Mouse (Mus musculus) macrophage (primary cell): ENCODE results near the gene Mknk2. TPM values are rescaled to one million over a fixed set of nuclear protein-coding genes. Genes with fewer than 3 reads are reported as not detected.

Experiments
- H3K27ac ChIP-seq: fragments of 350-480 bp; formaldehyde crosslinking; 2 replicates; pipeline ENCODE4 v1.9.0; 2021
- H3K36me3 ChIP-seq: fragments of 350-480 bp; formaldehyde crosslinking; 2 replicates; pipeline ENCODE4 v1.9.0; 2021; ENCODE audit errors: inconsistent target
- H3K4me3 ChIP-seq: fragments of 350-480 bp; formaldehyde crosslinking; 2 replicates; pipeline ENCODE4 v1.9.0; 2021; ENCODE audit errors: inconsistent target
- H3K79me2 ChIP-seq: fragments of 350-480 bp; formaldehyde crosslinking; 2 replicates; pipeline ENCODE4 v1.9.0; 2021; ENCODE audit errors: inconsistent target
- WGBS: methylation state at CpG from one replicate; pipeline ENCODE4 v1.1.7; 2026; ENCODE audit warnings: inconsistent platforms; ENCODE audit not compliant: missing documents; 5-methylcytosine and 5-hydroxymethylcytosine counted together
- polyA plus RNA-seq: library from polyadenylated mRNA; stranded (reverse); fragments of 250-400 nt; gene quantifications from 3 replicates; pipeline ENCODE4 v1.2.4, GENCODE M21; 2018; ENCODE audit warnings: inconsistent platforms

Mknk2 gene
- polyA plus RNA-seq, 1 experiment from 2014 or later: 82.8 TPM

DNA sequence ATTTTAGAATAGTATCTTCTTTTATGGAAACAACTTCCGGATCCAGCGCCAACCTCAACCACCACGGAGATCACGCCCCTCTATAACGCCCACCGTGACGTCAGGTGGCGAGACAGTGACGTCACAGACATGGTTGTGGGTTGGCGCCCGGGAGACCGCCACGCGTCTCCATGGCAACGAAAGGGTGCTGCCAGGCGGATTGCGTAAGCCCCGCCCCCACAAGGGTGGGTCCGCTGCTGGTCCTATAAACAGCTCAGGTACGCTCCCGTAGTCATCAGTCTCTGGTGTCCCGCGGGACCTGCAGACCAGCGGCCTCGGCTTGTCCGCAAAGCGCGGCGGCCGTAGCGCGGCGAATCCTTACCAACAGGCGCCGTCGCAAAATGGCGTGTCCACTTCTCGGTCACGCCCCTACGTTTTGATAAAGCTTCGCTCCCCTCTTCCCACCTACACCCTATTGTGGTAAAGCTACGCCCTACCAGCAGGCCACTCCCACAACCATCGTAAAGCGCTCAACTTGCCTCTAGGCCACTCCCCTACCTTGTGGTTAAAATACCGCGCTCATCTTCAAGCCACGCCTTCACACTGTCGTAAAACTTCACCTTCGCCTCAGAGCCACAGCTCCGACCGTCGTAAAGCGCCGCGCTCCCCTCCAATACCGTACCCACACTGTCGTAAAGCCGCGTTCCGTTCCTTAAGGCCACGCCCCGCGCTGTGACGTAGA is 55.8 kb downstream of the Mknk2 start:
- peak overlapping the region; percentile 79 for H3K27ac ChIP-seq
- under 1% methylated on average over 64 of the region's 64 CpGs for WGBS
- peaks cover 43% of the 10 kb centered on the region for H3K79me2 ChIP-seq
- H3K36me3 ChIP-seq: no peaks in the 10 kb centered on the region
- peak overlapping the region; percentile 42 for H3K4me3 ChIP-seq

DNA sequence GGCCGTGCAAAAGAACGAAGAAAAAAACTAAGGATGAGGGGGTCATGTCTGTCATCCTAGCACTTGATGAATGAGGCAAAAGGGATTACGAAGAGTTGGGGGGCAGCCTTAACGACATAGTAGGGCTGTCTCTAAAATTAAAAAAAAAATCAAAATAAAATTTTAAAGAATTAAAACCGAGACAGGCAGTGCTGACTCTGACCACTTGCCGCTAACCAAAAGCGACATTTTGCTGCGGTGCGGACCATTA is 56.3 kb downstream of the Mknk2 start:
- H3K27ac ChIP-seq: peak overlapping the region; percentile 79
- H3K79me2 ChIP-seq: peaks cover 38% of the 10 kb centered on the region
- WGBS: 0% methylated on average over 7 of the region's 9 CpGs
- no peaks in the 10 kb centered on the region for H3K36me3 ChIP-seq
- peak overlapping the region; percentile 42 for H3K4me3 ChIP-seq

DNA sequence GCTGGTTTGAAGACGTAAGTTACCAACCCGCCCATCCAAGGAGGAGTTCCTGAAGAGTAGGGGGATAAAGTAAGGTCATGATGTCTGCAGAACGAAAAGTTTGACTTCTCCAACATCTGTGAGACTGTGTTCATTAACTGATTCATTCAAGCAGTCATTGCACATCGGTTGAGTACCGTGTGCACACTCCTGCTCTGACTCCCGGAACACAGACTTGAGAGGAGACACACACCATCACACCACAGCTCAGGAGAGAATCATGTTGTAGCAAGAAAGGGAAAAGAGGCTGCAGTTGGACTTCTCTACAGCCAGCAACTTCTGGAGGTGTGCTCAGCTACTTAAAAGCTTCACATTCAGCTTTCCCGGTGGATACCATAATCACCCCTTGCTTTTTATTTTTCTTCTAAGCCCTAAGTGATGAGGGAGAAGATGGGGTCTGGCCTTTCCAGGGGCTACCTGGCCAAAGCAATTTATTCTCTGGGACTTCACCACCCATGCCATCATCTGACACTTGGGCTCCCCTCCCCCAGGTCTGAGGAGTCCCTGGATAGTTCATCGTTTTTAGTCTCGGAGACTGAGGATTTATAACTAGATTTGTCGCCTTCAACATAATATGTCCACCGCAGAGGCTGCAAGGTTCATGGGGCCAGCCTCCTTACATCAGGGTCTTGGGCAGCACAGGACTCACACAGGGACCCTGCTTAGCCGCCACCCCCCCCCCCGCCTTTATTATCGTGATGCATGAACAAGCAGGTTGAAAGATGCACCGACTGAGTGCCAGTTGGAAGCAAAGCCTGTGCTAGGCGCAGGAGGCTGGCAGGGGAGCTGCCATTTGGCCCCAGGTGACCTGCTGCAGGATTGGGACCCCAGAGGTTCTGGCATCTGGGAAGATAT is 56.9 kb downstream of the Mknk2 start:
- H3K4me3 ChIP-seq: peak overlapping the region; percentile 42
- peak overlapping the region; percentile 79 for H3K27ac ChIP-seq
- 70% methylated on average over 16 of the region's 16 CpGs for WGBS
- peaks cover 33% of the 10 kb centered on the region for H3K79me2 ChIP-seq
- no peaks in the 10 kb centered on the region for H3K36me3 ChIP-seq

DNA sequence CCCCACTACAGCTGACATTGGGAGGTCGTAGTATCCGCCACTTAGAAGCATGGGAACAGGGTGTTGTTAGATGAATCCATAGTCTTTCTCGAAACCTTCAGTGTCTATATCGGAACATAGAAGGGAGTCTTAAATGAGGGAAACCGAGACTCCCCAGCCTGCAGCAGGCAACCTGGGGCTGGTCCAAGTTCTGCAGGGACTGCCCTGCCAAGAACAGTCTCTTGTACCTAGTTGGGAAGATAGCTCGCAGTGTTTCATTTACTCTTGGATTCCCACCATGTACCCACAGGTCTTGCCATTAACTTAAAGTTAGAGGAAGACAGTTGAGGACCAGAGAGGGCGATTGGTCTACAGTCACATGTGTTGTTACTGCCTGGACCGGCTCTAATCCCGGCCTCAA is 57.5 kb downstream of the Mknk2 start:
- WGBS: 95% methylated on average over 9 of the region's 9 CpGs
- Histone ChIP-seq H3K36me3 (peaks cover 1% of the 10 kb centered on the region; the same call in 1 of the 2 replicates), H3K79me2 (peaks cover 26% of the 10 kb centered on the region), H3K4me3 (no peak overlapping the region), H3K27ac (no peak overlapping the region)

DNA sequence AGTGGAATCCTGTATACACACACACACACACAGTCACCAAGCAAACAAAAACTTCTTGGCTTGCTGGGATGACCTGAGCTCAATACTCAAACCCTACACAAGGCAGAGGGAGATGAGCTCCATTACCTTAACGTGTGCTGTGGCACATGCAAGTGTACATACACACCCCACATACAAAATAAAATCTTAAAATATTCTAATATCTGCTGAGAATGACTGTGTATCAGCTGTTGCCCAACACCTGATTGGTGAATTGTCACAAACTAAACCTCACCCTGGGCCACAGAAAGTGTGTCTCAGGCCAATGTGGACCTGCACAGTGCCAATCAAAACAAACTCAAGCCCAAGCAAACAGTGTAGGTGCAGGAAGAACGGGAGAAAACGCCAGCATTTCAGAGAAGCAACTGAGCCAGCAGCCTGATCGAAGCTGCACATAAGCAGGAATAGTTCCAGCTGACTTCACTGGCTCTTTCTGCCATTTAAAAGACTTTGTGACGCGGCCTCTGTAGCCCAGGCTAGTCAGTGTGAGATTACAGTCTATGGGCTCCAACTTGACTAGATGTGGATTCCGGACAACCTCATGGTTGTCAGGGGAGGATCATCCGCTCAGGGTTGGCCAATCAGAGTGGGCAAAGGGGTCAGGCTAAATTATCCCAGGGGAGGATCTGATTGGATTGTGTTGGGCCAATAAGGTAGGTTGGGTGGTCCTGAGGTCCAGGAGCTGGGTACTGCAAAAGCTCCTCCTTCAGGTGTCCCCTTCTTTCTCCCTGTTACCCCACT is 58.3 kb downstream of the Mknk2 start:
- 93% methylated on average over 8 of the region's 8 CpGs for WGBS
- Histone ChIP-seq H3K27ac (no peak overlapping the region), H3K4me3 (no peak overlapping the region), H3K79me2 (peaks cover 19% of the 10 kb centered on the region), H3K36me3 (peaks cover 8% of the 10 kb centered on the region)

DNA sequence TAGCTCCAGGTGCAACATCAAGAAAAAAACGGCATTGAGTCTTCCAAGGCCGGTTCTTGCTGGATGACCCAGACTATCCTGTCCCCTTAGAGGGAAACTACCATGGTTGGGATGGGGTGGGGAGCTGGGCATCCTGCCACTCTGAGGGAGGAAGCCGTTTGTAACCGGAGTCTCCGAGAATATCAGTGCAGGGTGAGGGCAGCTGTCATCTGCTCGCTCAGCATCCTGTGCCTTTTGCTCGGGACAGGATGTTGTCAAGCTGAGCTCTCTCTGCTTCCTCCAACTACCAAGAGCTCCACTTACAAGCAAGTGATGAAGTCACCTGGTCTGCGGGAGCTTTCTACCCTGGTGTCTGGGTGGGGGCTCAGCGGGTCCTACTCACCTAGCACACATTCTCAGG is 59.7 kb downstream of the Mknk2 start:
- H3K36me3 ChIP-seq: peaks cover 15% of the 10 kb centered on the region
- peaks cover 4% of the 10 kb centered on the region for H3K79me2 ChIP-seq
- H3K27ac ChIP-seq: no peak overlapping the region
- H3K4me3 ChIP-seq: no peak overlapping the region
- WGBS: 22% methylated on average over 9 of the region's 9 CpGs

Other genes with a start within 250 kb of the Mknk2 start
- 9.2 to 21.5 TPM (median 17.0 TPM) in 3 replicates for gene Tcf3, start 244.5 kb downstream of the Mknk2 start, polyA plus RNA-seq
- gene Onecut3, start 183.3 kb downstream of the Mknk2 start, polyA plus RNA-seq: not detected in 3 replicates
- 0.05 TPM in 1 of 3 replicates, not detected in the others for gene Atp8b3, start 139.0 kb downstream of the Mknk2 start, polyA plus RNA-seq
- 14.2 to 19.1 TPM (median 18.5 TPM) in 3 replicates for gene Rexo1, start 116.6 kb downstream of the Mknk2 start, polyA plus RNA-seq
- gene Klf16, start 100.8 kb downstream of the Mknk2 start, polyA plus RNA-seq: 3.4 to 12.6 TPM (median 6.0 TPM) in 3 replicates
- gene Abhd17a, start 87.8 kb downstream of the Mknk2 start, polyA plus RNA-seq: 11.7 to 58.2 TPM (median 51.7 TPM) in 3 replicates
- 34.4 to 66.1 TPM (median 53.0 TPM) in 3 replicates for gene Scamp4, start 75.2 kb downstream of the Mknk2 start, polyA plus RNA-seq
- gene Adat3, start 75.2 kb downstream of the Mknk2 start, polyA plus RNA-seq: 0.60 to 3.8 TPM (median 2.4 TPM) in 3 replicates
- gene Gm49322, start 72.1 kb downstream of the Mknk2 start, polyA plus RNA-seq: 0.44 to 1.1 TPM in 2 of 3 replicates, not detected in the other
- 66.6 to 78.0 TPM (median 74.8 TPM) in 3 replicates for gene Csnk1g2, start 55.3 kb downstream of the Mknk2 start, polyA plus RNA-seq
- gene Btbd2, start 21.0 kb downstream of the Mknk2 start, polyA plus RNA-seq: 16.9 to 26.0 TPM (median 21.9 TPM) in 3 replicates
- gene Mob3a, start 23.9 kb upstream of the Mknk2 start, polyA plus RNA-seq: 34.5 to 48.6 TPM (median 44.2 TPM) in 3 replicates
- gene Izumo4, start 24.1 kb upstream of the Mknk2 start, polyA plus RNA-seq: 1.9 to 5.5 TPM (median 2.3 TPM) in 3 replicates
- gene Ap3d1, start 64.2 kb upstream of the Mknk2 start, polyA plus RNA-seq: 92.5 to 126 TPM (median 111 TPM) in 3 replicates
- 14.1 to 16.7 TPM (median 15.1 TPM) in 3 replicates for gene Dot1l, start 77.1 kb upstream of the Mknk2 start, polyA plus RNA-seq
- 30.3 to 61.7 TPM (median 44.0 TPM) in 3 replicates for gene Sf3a2, start 120.1 kb upstream of the Mknk2 start, polyA plus RNA-seq
- 24.5 to 68.8 TPM (median 64.2 TPM) in 3 replicates for gene Plekhj1, start 120.5 kb upstream of the Mknk2 start, polyA plus RNA-seq
- 0.15 TPM in 1 of 3 replicates, not detected in the others for gene Amh, start 127.1 kb upstream of the Mknk2 start, polyA plus RNA-seq
- gene Jsrp1, start 135.4 kb upstream of the Mknk2 start, polyA plus RNA-seq: not detected in 3 replicates
- gene Oaz1, start 148.5 kb upstream of the Mknk2 start, polyA plus RNA-seq: 170 to 604 TPM (median 522 TPM) in 3 replicates
- gene Lingo3, start 165.9 kb upstream of the Mknk2 start, polyA plus RNA-seq: not detected in 3 replicates
- 32.4 to 122 TPM (median 57.0 TPM) in 3 replicates for gene Lsm7, start 177.1 kb upstream of the Mknk2 start, polyA plus RNA-seq
- 8.7 to 16.8 TPM (median 15.4 TPM) in 3 replicates for gene Sppl2b, start 177.2 kb upstream of the Mknk2 start, polyA plus RNA-seq
- gene Tmprss9, start 193.7 kb upstream of the Mknk2 start, polyA plus RNA-seq: not detected in 3 replicates
- gene Timm13, start 222.9 kb upstream of the Mknk2 start, polyA plus RNA-seq: 25.5 to 160 TPM (median 109 TPM) in 3 replicates
- 6.2 to 17.4 TPM (median 7.2 TPM) in 3 replicates for gene Lmnb2, start 240.1 kb upstream of the Mknk2 start, polyA plus RNA-seq